Mouse (Mus musculus): ENCODE data around the gene Hoxa6. TPM values are rescaled to one million over a fixed set of nuclear protein-coding genes. Genes with fewer than 3 reads are reported as not detected.

Hoxa6 gene
- total RNA-seq, 2 experiments from 2014 or later: not detected

- no peak for TF ChIP-seq CTCF (conservative IDR thresholded peaks at IDR 0.05)
- Histone ChIP-seq H3K27ac (no peak overlapping the region), H3K4me3 (no peak overlapping the region)
These were observed 28.8 kb downstream of the Hoxa6 start for GRCm38 (mm10) chr6:52179690-52180089.

DNA sequence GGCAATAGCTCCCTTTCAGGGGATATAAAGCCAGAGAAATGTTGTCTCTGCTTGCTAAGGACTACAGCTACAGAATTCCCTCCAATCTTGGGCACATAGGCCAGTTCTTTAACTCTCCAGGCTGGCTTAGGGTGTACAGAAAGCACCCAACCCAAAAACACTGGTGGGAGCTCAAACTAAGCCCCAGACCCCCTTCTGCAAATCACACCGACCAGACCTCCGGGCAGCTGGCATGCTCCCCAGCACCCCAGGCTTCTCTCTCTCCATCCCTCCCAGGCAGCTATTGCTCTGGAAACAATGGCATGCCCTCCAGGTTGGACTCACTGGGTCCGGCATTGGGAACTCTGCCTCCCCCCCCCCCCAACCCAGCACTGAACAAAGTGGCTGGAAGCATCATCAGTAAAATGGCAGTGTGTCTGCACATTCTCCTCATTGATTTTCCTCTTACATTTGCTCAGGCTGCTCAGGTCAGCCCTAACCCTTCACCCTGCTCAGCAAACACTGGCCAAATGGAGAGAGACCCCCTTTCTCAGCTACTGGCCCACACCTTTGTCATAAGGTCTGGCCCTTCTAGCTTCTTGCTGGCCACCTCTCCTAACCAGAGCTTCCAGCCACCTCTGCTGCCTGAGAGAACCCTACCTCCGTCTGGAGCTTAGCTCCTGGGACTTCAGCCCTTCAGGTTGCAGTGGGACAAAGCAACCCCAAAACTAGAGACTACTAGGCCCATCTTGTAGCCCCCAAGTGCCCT, 29.4 kb downstream of the Hoxa6 start:
- Histone ChIP-seq H3K4me3 (no peak overlapping the region), H3K27ac (no peak overlapping the region)
- no peak for DNase-seq (ENCODE audit: low spot score in 2 of 2)
- no peak for TF ChIP-seq CTCF (conservative IDR thresholded peaks at IDR 0.05)

More at GRCm38 (mm10) chr6:52179690-52180089, 28.8 kb downstream of the Hoxa6 start:
- no peak for DNase-seq (ENCODE audit: low spot score in 2 of 2)

GRCm38 (mm10) chr6:52177806-52178205, 30.7 kb downstream of the Hoxa6 start:
- Histone ChIP-seq H3K4me3 (no peak overlapping the region), H3K27ac (no peak overlapping the region)
- no peak for DNase-seq (ENCODE audit: low spot score in 2 of 2)
- no peak for TF ChIP-seq CTCF (conservative IDR thresholded peaks at IDR 0.05)

DNA sequence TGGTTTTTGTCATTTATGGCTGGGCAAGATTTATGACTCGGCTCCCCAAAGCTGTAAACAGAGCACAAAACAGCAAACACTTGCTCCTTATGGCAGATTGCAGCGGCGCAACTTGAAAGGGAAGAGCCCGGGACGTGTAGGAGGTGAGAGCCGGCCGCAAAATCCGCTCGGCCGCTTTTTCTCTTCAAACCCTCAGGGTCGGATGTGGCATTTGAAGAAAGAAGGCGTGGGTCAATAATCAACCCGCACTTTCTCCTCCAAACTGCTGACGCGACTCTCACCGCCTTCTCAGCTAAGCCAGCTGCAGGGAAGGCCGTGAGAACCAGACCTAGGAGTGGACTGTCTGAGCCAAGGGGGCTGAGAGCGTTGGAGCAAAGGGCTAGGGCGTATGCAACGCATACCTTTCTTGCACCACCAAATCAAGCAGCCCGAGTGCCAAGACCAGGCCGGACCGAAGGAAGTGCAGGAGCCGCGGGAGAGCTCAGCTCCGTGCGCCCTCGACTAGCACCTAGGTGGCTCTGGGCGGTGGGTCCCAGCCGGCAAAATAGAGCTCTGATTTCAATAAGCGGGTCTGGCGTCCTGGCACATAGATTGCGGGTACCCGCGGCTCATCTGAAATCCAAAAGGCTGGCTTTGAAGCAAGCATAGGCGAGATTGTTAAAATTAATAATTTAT, 31.3 kb downstream of the Hoxa6 start, which contains the start of gene 5730596B20Rik:
Gene 5730596B20Rik, plus strand, starts transcription at position 438 of the 675 bp plus-strand sequence.
- no peak within 1 kb of the TSS for H3K4me3 ChIP-seq
- no peak for DNase-seq (ENCODE audit: low spot score in 2 of 2)
- H3K27ac ChIP-seq: no peak within 1 kb of the TSS
- TF ChIP-seq CTCF (conservative IDR thresholded peaks at IDR 0.05): no peak

DNA sequence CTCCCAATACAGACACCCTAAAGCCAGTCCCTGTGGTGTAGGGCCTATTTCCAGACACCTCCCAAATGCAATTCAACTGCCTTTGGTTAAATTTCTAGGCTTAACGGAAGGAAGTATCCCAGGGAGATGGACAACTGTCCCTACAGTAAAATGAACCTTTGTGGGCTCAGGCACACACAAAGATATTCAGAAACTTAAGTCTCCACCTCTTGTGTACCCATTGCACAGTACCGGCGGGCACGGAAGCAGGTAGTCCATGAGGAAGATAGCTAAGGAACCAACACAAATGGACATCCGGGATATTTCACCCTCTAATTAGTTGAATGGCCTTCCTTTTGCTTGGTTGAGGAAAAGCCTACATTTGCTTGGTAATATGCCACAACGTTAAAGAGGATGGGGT, 32.1 kb downstream of the Hoxa6 start:
- H3K4me3 ChIP-seq: no peak overlapping the region
- H3K27ac ChIP-seq: no peak overlapping the region
- no peak for TF ChIP-seq CTCF (conservative IDR thresholded peaks at IDR 0.05)
- DNase-seq (ENCODE audit: low spot score in 2 of 2): no peak

DNA sequence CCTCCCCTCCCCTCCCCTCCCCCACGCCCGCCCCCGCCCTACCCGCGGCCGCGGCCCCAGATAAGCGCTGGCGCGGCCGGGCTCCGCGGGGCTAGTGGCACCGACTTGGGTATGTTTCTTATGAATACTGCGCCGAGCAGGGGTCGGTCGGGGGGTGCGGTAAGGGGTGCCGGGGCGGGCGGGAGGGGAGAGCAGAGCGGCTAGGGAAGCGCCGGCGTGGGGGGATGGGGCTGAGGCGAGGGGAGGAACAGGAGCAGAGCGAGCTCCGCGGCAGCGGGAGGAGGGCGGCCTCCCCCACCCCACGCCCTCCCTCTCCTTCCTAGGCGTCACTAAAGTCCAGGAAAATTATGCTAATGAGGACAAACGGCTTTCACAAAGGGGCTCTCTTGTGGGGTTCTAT, 32.7 kb downstream of the Hoxa6 start:
- no peak for TF ChIP-seq CTCF (conservative IDR thresholded peaks at IDR 0.05)
- no peak overlapping the region for H3K4me3 ChIP-seq
- H3K27ac ChIP-seq: no peak overlapping the region
- DNase-seq (ENCODE audit: low spot score in 2 of 2): no peak

DNA sequence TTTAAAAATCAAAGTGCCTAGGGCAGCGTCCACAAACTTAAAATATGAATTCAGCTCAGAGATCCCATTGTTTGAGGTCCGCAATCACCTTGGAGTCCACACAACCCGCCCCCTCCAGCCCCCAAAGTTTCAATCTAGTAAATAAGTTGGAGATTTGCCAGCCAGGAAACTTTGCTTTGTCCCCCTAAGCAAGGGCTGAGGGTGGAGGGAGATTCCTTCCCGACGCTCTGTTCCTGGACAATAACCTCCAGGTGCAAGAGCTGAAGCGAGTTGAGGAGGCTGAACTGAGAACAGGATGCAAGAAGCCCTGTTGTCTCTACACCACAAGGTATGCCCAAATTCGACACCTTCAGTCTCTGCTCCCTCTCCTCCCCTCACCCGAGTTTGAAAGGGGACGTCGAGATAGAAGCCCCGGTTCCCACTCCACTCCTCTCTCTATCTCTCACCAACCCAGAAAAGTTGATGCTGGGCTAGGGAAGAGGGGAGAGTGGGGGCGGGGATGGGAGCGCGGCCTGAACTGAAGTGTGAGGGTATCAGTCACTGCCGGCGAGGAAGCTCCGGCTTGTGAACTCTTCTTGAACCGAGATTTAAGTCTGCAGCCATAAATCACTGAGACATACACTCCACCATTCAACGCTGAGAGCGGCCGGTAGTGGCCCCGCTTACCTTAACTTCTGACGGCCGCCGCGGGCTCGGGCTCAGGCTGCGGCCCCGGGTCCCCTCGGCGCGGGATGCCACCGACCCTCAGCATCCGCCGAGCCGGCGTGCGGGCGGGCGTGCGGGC, 33.4 kb downstream of the Hoxa6 start:
- no peak for TF ChIP-seq CTCF (conservative IDR thresholded peaks at IDR 0.05)
- no peak for DNase-seq (ENCODE audit: low spot score in 2 of 2)
- Histone ChIP-seq H3K4me3 (no peak overlapping the region), H3K27ac (no peak overlapping the region)

- Histone ChIP-seq H3K27ac (no peak overlapping the region), H3K4me3 (no peak overlapping the region)
- no peak for DNase-seq (ENCODE audit: low spot score in 2 of 2)
- no peak for TF ChIP-seq CTCF (conservative IDR thresholded peaks at IDR 0.05)
These were observed 34.9 kb downstream of the Hoxa6 start for GRCm38 (mm10) chr6:52173648-52174047.

- TF ChIP-seq CTCF (conservative IDR thresholded peaks at IDR 0.05): no peak
- DNase-seq (ENCODE audit: low spot score in 2 of 2): no peak
- Histone ChIP-seq H3K27ac (no peak overlapping the region), H3K4me3 (no peak overlapping the region)
These were observed 36.0 kb downstream of the Hoxa6 start for GRCm38 (mm10) chr6:52172501-52172900.

- Histone ChIP-seq H3K27ac (no peak overlapping the region), H3K4me3 (no peak overlapping the region)
- no peak for TF ChIP-seq CTCF (conservative IDR thresholded peaks at IDR 0.05)
- no peak for DNase-seq (ENCODE audit: low spot score in 2 of 2)
These were observed 36.6 kb downstream of the Hoxa6 start for GRCm38 (mm10) chr6:52171938-52172337.

DNA sequence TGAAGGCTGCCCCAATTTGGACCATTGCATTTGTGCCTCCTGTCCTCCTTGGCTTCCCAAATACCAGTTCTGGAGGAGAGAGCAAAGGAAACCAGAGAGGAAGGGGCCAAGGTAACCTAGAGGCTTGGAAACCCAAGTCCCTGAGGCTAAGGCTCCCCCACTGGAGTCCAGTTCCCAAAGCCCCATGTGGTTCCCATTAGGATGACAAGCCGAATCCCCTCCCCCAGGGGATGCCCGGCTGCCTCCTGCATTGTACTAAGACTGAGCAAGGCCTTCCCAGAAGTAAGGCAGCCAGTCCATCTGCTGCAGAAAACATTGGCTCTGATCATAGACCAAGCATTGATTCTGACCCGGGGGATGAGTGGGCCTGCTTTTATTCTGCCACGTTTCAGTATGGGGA, 37.2 kb downstream of the Hoxa6 start:
- DNase-seq (ENCODE audit: low spot score in 2 of 2): no peak
- H3K4me3 ChIP-seq: no peak overlapping the region
- H3K27ac ChIP-seq: no peak overlapping the region
- no peak for TF ChIP-seq CTCF (conservative IDR thresholded peaks at IDR 0.05)

GRCm38 (mm10) chr6:52170898-52171223, 37.7 kb downstream of the Hoxa6 start:
- H3K4me3 ChIP-seq: no peak overlapping the region
- no peak for DNase-seq (ENCODE audit: low spot score in 2 of 2)
- no peak overlapping the region for H3K27ac ChIP-seq
- no peak for TF ChIP-seq CTCF (conservative IDR thresholded peaks at IDR 0.05)

DNA sequence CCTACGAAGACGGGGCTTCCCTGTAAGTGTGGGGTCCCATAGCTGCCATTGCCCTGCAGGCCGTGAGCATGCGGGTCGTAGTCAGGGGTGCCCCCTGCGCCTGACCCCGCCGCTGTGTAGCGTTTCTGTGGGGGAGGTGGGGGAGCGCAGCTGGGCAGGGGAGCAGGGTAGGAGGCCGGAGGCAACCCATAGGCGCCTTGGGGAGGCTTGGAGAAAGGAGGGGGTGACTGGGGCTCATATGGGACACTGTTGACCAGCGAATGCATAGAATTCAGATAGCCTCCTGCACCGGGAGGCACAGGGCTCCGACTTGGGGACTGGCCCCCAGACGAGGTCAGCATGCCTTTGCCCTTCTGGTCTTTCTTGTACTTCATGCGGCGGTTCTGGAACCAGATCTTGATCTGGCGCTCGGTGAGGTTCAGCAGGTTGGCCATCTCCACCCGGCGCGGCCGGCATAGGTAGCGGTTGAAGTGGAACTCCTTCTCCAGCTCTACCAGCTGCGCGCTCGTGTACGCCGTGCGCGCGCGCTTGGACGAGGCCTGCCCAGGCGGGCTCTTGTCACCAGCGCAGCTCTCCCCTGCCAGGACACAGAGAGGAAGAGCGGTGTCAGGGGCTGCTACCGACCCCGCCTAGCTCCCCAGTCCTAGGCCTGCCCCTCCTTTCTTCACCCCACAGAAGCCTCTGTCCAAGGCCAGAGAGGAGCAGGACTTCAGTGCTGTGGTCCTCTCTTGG, 38.2 kb downstream of the Hoxa6 start:
- no peak for DNase-seq (ENCODE audit: low spot score in 2 of 2)
- H3K27ac ChIP-seq: no peak overlapping the region
- TF ChIP-seq CTCF (conservative IDR thresholded peaks at IDR 0.05): no peak
- no peak overlapping the region for H3K4me3 ChIP-seq
